Mouse (Mus musculus): ENCODE data around the gene Lingo2. TPM values are rescaled to one million over a fixed set of nuclear protein-coding genes. Genes with fewer than 3 reads are reported as not detected.
"Not testable (repeated sequence)": the region's sequence is repeated elsewhere in the genome, so short reads cannot be mapped to it uniquely, and the experiment has no call there.

The Lingo2 gene
- total RNA-seq, 2 experiments from 2014 or later: 35.4 to 38.1 TPM

- no peak for DNase-seq (ENCODE audit: low spot score in 2 of 2)
These were observed 1257.0 kb downstream of the Lingo2 start for GRCm38 (mm10) chr4:35694360-35695136.

- DNase-seq (ENCODE audit: low spot score in 2 of 2): no peak
These were observed 1261.0 kb downstream of the Lingo2 start for GRCm38 (mm10) chr4:35690521-35690920.

DNA sequence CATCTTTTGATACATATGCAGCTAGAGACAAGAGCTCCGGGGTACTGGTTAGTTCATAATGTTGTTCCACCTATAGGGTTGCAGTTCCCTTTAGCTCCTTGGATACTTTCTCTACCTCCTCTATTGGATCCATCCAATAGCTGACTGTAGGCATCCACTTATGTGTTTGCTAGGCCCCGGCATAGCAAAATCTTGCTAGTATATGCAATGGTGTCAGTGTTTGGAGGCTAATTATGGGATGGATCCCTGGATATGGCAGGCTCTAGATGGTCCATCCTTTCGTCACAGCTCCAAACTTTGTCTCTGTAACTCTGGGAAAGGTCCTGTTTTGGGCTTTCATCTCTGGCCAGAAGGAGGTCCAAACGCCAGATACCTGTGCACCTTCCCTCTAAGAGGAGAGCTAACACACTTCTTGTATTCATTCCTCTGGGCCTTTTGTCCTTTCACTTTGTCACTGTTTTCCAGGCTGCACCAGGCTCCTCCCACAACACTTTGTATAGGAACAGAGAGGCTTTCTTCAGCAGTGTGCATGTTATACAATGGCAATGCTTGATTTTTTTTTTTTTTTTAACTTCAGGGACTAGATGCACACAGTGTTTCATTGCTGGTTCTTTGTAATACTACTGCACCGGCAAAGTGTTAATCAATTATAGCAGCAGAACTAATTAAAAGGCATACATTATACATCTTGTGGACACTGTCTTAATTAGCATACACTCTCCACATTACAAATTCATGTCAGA, 1262.9 kb downstream of the Lingo2 start:
- DNase-seq (ENCODE audit: low spot score in 2 of 2): not testable (repeated sequence)

Small RNAs within 50 kb of the gene (microRNA-seq; reads per million reads assigned to microRNA genes)
- gene Mir873a: 0 reads per million in 2 experiments
- gene Mir873b: 0 reads per million in 2 experiments
- gene Mir876: 0 reads per million in 2 experiments

Data from layer of hippocampus, adult 18-20 months (tissue).